Mouse (Mus musculus) heart, adult 18-20 months (tissue): ENCODE results near the gene Fzd9. TPM values are rescaled to one million over a fixed set of nuclear protein-coding genes. Genes with fewer than 3 reads are reported as not detected.

Source experiments
- DNase-seq, 2 experiments: peaks; one replicate each; pipeline ENCODE4 v3.0.0; 2021 to 2022; ENCODE audit warnings: mixed read lengths in 1 of 2
- long read RNA-seq, 2 experiments: library from polyadenylated mRNA; stranded (forward); transcript quantifications; one replicate each; pipeline ENCODE4 v2.0.0; 2021
- total RNA-seq, 2 experiments: library from RNA; stranded (reverse); gene quantifications; 2 replicates each; pipeline ENCODE4 v1.2.3; 2021

Gene Fzd9
- total RNA-seq: 1 to 10 TPM; 1.6 to 2.2 TPM
- long read RNA-seq, experiment 1, partial matches to known transcripts: 0 of 2 reads
- long read RNA-seq, experiment 1, other reads (novel, unspliced or antisense): 0 of 2 reads
- long read RNA-seq, experiment 2, partial matches to known transcripts: 0 of 3 reads
- long read RNA-seq, experiment 2, other reads (novel, unspliced or antisense): 0 of 3 reads

- DNase-seq: peak; percentile 82 to 88
Observed at GRCm38 (mm10) chr5:135251079-135251454, at the start of gene Fzd9. Fzd9 (minus strand) TSS chr5:135251230.

- DNase-seq: no peak
Observed at GRCm38 (mm10) chr5:135292001-135292400, 41.0 kb upstream of the Fzd9 start.

- no peak for DNase-seq
Observed at GRCm38 (mm10) chr5:135291193-135291592, 40.2 kb upstream of the Fzd9 start.

GRCm38 (mm10) chr5:135290703-135291102 is 39.7 kb upstream of the Fzd9 start:
- no peak for DNase-seq

GRCm38 (mm10) chr5:135286926-135287325 is 35.9 kb upstream of the Fzd9 start:
- no peak for DNase-seq

- DNase-seq: peak; percentile 70 to 86
Observed at GRCm38 (mm10) chr5:135286185-135286584, 35.2 kb upstream of the Fzd9 start.

GRCm38 (mm10) chr5:135285211-135285610 is 34.2 kb upstream of the Fzd9 start:
- no peak for DNase-seq

- peak; percentile 18 for DNase-seq
Observed at GRCm38 (mm10) chr5:135280226-135280625, 29.2 kb upstream of the Fzd9 start.

- DNase-seq: no peak
Observed at GRCm38 (mm10) chr5:135276597-135276996, 25.6 kb upstream of the Fzd9 start.

- DNase-seq: peak in 1 of 2 experiments; percentile 13
Observed at GRCm38 (mm10) chr5:135274663-135275396, 23.8 kb upstream of the Fzd9 start.

- DNase-seq: peak; percentile 40 to 58
Observed at GRCm38 (mm10) chr5:135271563-135272165, 20.6 kb upstream of the Fzd9 start.

GRCm38 (mm10) chr5:135270361-135270760 is 19.3 kb upstream of the Fzd9 start:
- DNase-seq: no peak

- DNase-seq: no peak
Observed at GRCm38 (mm10) chr5:135269451-135269850, 18.4 kb upstream of the Fzd9 start.

GRCm38 (mm10) chr5:135264548-135264947 is 13.5 kb upstream of the Fzd9 start:
- peak in 1 of 2 experiments; percentile 37 for DNase-seq

- peak; percentile 64 to 84 for DNase-seq
Observed at GRCm38 (mm10) chr5:135263866-135264503, 13.0 kb upstream of the Fzd9 start.

GRCm38 (mm10) chr5:135258280-135259150 is 7.5 kb upstream of the Fzd9 start:
- peak in 1 of 2 experiments; percentile 15 for DNase-seq

GRCm38 (mm10) chr5:135257559-135257958 is 6.5 kb upstream of the Fzd9 start:
- DNase-seq: no peak

GRCm38 (mm10) chr5:135256166-135256565 is 5.1 kb upstream of the Fzd9 start:
- no peak for DNase-seq

GRCm38 (mm10) chr5:135253741-135254401 is 2.8 kb upstream of the Fzd9 start:
- DNase-seq: no peak

- peak; percentile 16 to 39 for DNase-seq
Observed at GRCm38 (mm10) chr5:135250186-135251078, 598 bp downstream of the Fzd9 start.
